Mouse (Mus musculus) spleen, adult 18-20 months (tissue): ENCODE measurements around the gene Prpf3.
"Not testable (repeated sequence)": the region's sequence is repeated elsewhere in the genome, so short reads cannot be mapped to it uniquely, and the experiment has no call there.

Experiments
- DNase-seq, 2 experiments: peaks; one replicate each; pipeline ENCODE4 v3.0.0; 2022; ENCODE audit warnings: mixed read lengths in 2 of 2

The Prpf3 gene

GRCm38 (mm10) chr3:95855502-95856089 is at the start of gene Prpf3:
Gene Prpf3 (minus strand): TSS chr3:95855885.
- peak; percentile 87 to 96 for DNase-seq

GRCm38 (mm10) chr3:95904568-95904967 is 48.9 kb upstream of the Prpf3 start, which contains the start of gene Car14:
Gene Car14 (minus strand): TSS chr3:95904691.
- DNase-seq = no peak

GRCm38 (mm10) chr3:95903753-95904502 is 48.2 kb upstream of the Prpf3 start:
- DNase-seq = no peak

- DNase-seq = no peak
Measured at GRCm38 (mm10) chr3:95902643-95903042, 47.0 kb upstream of the Prpf3 start.

- no peak for DNase-seq
Measured at GRCm38 (mm10) chr3:95902373-95902625, 46.6 kb upstream of the Prpf3 start.

GRCm38 (mm10) chr3:95901616-95902372 is 46.1 kb upstream of the Prpf3 start:
- no peak for DNase-seq

GRCm38 (mm10) chr3:95899800-95900524 is 44.3 kb upstream of the Prpf3 start:
- no peak for DNase-seq

- not testable (repeated sequence) for DNase-seq
Measured at GRCm38 (mm10) chr3:95895501-95895900, 39.8 kb upstream of the Prpf3 start.

GRCm38 (mm10) chr3:95894317-95895160 is 38.9 kb upstream of the Prpf3 start:
- DNase-seq = no peak

GRCm38 (mm10) chr3:95893606-95894316 is 38.1 kb upstream of the Prpf3 start, which contains the start of gene Aph1a:
Gene Aph1a (plus strand): TSS chr3:95893969.
- peak; percentile 90 to 95 for DNase-seq

- DNase-seq = no peak
Measured at GRCm38 (mm10) chr3:95893126-95893525, 37.4 kb upstream of the Prpf3 start.

- no peak for DNase-seq
Measured at GRCm38 (mm10) chr3:95892066-95893052, 36.7 kb upstream of the Prpf3 start.

GRCm38 (mm10) chr3:95891211-95892065 is 35.8 kb upstream of the Prpf3 start, which contains the start of gene BC028528:
Gene BC028528 (minus strand): TSS chr3:95892005.
- peak; percentile 60 to 64 for DNase-seq

- no peak for DNase-seq
Measured at GRCm38 (mm10) chr3:95889664-95890063, 34.0 kb upstream of the Prpf3 start.

GRCm38 (mm10) chr3:95887596-95887995 is 31.9 kb upstream of the Prpf3 start:
- no peak for DNase-seq

GRCm38 (mm10) chr3:95884400-95884799 is 28.7 kb upstream of the Prpf3 start:
- no peak for DNase-seq

GRCm38 (mm10) chr3:95882816-95883425 is 27.2 kb upstream of the Prpf3 start:
- DNase-seq = peak; percentile 35 to 70

GRCm38 (mm10) chr3:95881979-95882815 is 26.5 kb upstream of the Prpf3 start, which contains the start of gene Ciart:
Gene Ciart (minus strand): TSS chr3:95882251.
- DNase-seq = peak; percentile 78 to 82
